Mouse (Mus musculus) myocyte (in vitro differentiated cells): ENCODE results near the gene Scd1. TPM values are rescaled to one million over a fixed set of nuclear protein-coding genes. Genes with fewer than 3 reads are reported as not detected.
"Not testable (repeated sequence)": the region's sequence is repeated elsewhere in the genome, so short reads cannot be mapped to it uniquely, and the experiment has no call there.

Source experiments
- H3K27me3 ChIP-seq: one replicate; pipeline ENCODE4 v1.6.1; 2011; ENCODE audit not compliant: control insufficient read depth, insufficient read depth, insufficient read length
- H3K36me3 ChIP-seq: one replicate; pipeline ENCODE4 v1.6.1; 2011; ENCODE audit not compliant: control insufficient read depth, insufficient read depth
- H3K4me2 ChIP-seq: one replicate; pipeline ENCODE4 v1.6.1; 2011; ENCODE audit warnings: low read depth, control low read depth
- H3K4me3 ChIP-seq: one replicate; pipeline ENCODE4 v1.5.1; 2011; ENCODE audit warnings: mild to moderate bottlenecking, control low read depth, moderate library complexity
- H3K79me2 ChIP-seq: one replicate; pipeline ENCODE4 v1.6.1; 2011; ENCODE audit not compliant: control insufficient read depth, insufficient read depth
- H3ac ChIP-seq: one replicate; pipeline ENCODE4 v1.6.1; 2011; ENCODE audit not compliant: control insufficient read depth, insufficient read length
- CEBPB ChIP-seq: IDR thresholded peaks from 2 replicates; pipeline ENCODE4 v1.6.1; 2011; ENCODE audit warnings: mild to moderate bottlenecking, moderate library complexity; ENCODE audit not compliant: poor library complexity, insufficient read depth, severe bottlenecking
- E2F4 ChIP-seq: IDR thresholded peaks from one replicate; pipeline ENCODE4 v1.6.1; 2011; ENCODE audit warnings: mild to moderate bottlenecking, control low read depth, moderate library complexity; ENCODE audit not compliant: insufficient read depth
- MAX ChIP-seq: IDR thresholded peaks from one replicate; pipeline ENCODE4 v1.6.1; 2011; ENCODE audit warnings: low read depth, mild to moderate bottlenecking, control low read depth
- MYOD1 ChIP-seq, 3 experiments: IDR thresholded peaks; one replicate each; pipeline ENCODE4 v1.6.1; 2011; ENCODE audit warnings: control low read depth in 2 of 3, low read depth in 2 of 3, mild to moderate bottlenecking in 2 of 3, moderate library complexity in 1 of 3; ENCODE audit not compliant: insufficient read length in 2 of 3, control insufficient read depth in 1 of 3
- MYOG ChIP-seq, 3 experiments: IDR thresholded peaks; one replicate each; pipeline ENCODE4 v1.6.1; 2011; ENCODE audit warnings: control low read depth in 2 of 3, low read depth in 2 of 3, mild to moderate bottlenecking in 2 of 3; ENCODE audit not compliant: insufficient read length in 2 of 3, control insufficient read depth in 1 of 3, insufficient read depth in 1 of 3
- POLR2A ChIP-seq: IDR thresholded peaks from one replicate; pipeline ENCODE4 v1.6.1; 2011; ENCODE audit warnings: low read depth, mild to moderate bottlenecking, control low read depth, moderate library complexity; ENCODE audit not compliant: insufficient read length
- POLR2AphosphoS2 ChIP-seq: IDR thresholded peaks from one replicate; pipeline ENCODE4 v1.6.1; 2011; ENCODE audit warnings: low read depth, control low read depth; ENCODE audit not compliant: insufficient read length
- REST ChIP-seq: IDR thresholded peaks from one replicate; pipeline ENCODE4 v1.6.1; 2011; ENCODE audit warnings: mild to moderate bottlenecking, control low read depth, moderate library complexity; ENCODE audit not compliant: insufficient read depth, insufficient read length
- SRF ChIP-seq: IDR thresholded peaks from one replicate; pipeline ENCODE4 v1.6.1; 2011; ENCODE audit warnings: low read depth; ENCODE audit not compliant: control insufficient read depth, insufficient read length
- TCF12 ChIP-seq: IDR thresholded peaks from one replicate; pipeline ENCODE4 v1.6.1; 2011; ENCODE audit warnings: mild to moderate bottlenecking, control low read depth; ENCODE audit not compliant: poor library complexity, insufficient read depth, severe bottlenecking
- TCF3 ChIP-seq: IDR thresholded peaks from one replicate; pipeline ENCODE4 v1.6.1; 2011; ENCODE audit warnings: low read depth, control low read depth; ENCODE audit not compliant: insufficient read length
- USF1 ChIP-seq: IDR thresholded peaks from one replicate; pipeline ENCODE4 v1.6.1; 2011; ENCODE audit warnings: low read depth, mild to moderate bottlenecking, control low read depth, moderate library complexity
- polyA plus RNA-seq: library from polyadenylated mRNA; unstranded; fragments of >200 nt; fragmentation: generic; extraction: Trizol; gene quantifications from one replicate; pipeline ENCODE4 v1.2.1, GENCODE M21; 2012; ENCODE audit warnings: missing spikeins

The Scd1 gene
- polyA plus RNA-seq, 1 experiment, result 347 TPM

- Histone ChIP-seq H3K36me3 (no peaks in the 10 kb centered on the region), H3K27me3 (no peaks in the 10 kb centered on the region), H3K79me2 (no peaks in the 10 kb centered on the region), H3K4me3 (no peak overlapping the region), H3K4me2 (no peak overlapping the region), H3ac (no peak overlapping the region)
- TF ChIP-seq E2F4, result no peak
- TF ChIP-seq USF1, result no peak
- TF ChIP-seq MYOG (IDR thresholded peaks at IDR 0.05; ENCODE audit: control insufficient read depth in 1 of 3, insufficient read depth in 1 of 3, insufficient read length in 2 of 3, low read depth in 2 of 3), result no peak
- TF ChIP-seq MAX, result no peak
- no peak for TF ChIP-seq REST
- TF ChIP-seq POLR2A, result no peak
- no peak for TF ChIP-seq MYOD1 (IDR thresholded peaks at IDR 0.05; ENCODE audit: control insufficient read depth in 1 of 3, insufficient read length in 2 of 3, low read depth in 2 of 3)
- no peak for TF ChIP-seq POLR2AphosphoS2
- TF ChIP-seq CEBPB, result no peak
- TF ChIP-seq SRF, result no peak
- TF ChIP-seq TCF3, result no peak
- no peak for TF ChIP-seq TCF12
Measured at GRCm38 (mm10) chr19:44372969-44373368, 34.7 kb downstream of the Scd1 start.

GRCm38 (mm10) chr19:44370231-44370630, 37.4 kb downstream of the Scd1 start:
- Histone ChIP-seq H3K79me2 (no peaks in the 10 kb centered on the region), H3ac (no peak overlapping the region), H3K36me3 (no peaks in the 10 kb centered on the region), H3K4me3 (no peak overlapping the region), H3K4me2 (no peak overlapping the region), H3K27me3 (no peaks in the 10 kb centered on the region)
- TF ChIP-seq MYOG (IDR thresholded peaks at IDR 0.05; ENCODE audit: control insufficient read depth in 1 of 3, insufficient read depth in 1 of 3, insufficient read length in 2 of 3, low read depth in 2 of 3) (no peak), MYOD1 (IDR thresholded peaks at IDR 0.05; ENCODE audit: control insufficient read depth in 1 of 3, insufficient read length in 2 of 3, low read depth in 2 of 3) (no peak), E2F4 (no peak), MAX (no peak), TCF12 (no peak), SRF (no peak), USF1 (no peak), POLR2A (no peak), POLR2AphosphoS2 (no peak), REST (no peak), CEBPB (no peak), TCF3 (no peak)

- H3K36me3 ChIP-seq, result no peaks in the 10 kb centered on the region
- no peak overlapping the region for H3ac ChIP-seq
- TF ChIP-seq USF1, result no peak
- no peak for TF ChIP-seq POLR2A
- TF ChIP-seq TCF3, result no peak
- peak in 1 of 3 experiments; percentile 43 for TF ChIP-seq MYOD1 (IDR thresholded peaks at IDR 0.05; ENCODE audit: control insufficient read depth in 1 of 3, insufficient read length in 2 of 3, low read depth in 2 of 3)
- TF ChIP-seq SRF, result no peak
- TF ChIP-seq POLR2AphosphoS2, result no peak
- peak overlapping the region; percentile 31 for H3K4me2 ChIP-seq
- no peak overlapping the region for H3K4me3 ChIP-seq
- no peaks in the 10 kb centered on the region for H3K79me2 ChIP-seq
- H3K27me3 ChIP-seq, result no peaks in the 10 kb centered on the region
Measured at GRCm38 (mm10) chr19:44369371-44369770, 38.3 kb downstream of the Scd1 start.

- not testable (repeated sequence) for H3ac ChIP-seq, H3K4me3 ChIP-seq, H3K27me3 ChIP-seq, H3K79me2 ChIP-seq, H3K36me3 ChIP-seq, H3K4me2 ChIP-seq
Measured at GRCm38 (mm10) chr19:44367076-44367475, 40.6 kb downstream of the Scd1 start.

- Histone ChIP-seq H3ac (no peak overlapping the region), H3K4me3 (no peak overlapping the region), H3K79me2 (no peaks in the 10 kb centered on the region), H3K36me3 (no peaks in the 10 kb centered on the region), H3K27me3 (no peaks in the 10 kb centered on the region), H3K4me2 (no peak overlapping the region)
- TF ChIP-seq TCF12, result no peak
- TF ChIP-seq USF1, result no peak
- no peak for TF ChIP-seq MAX
- no peak for TF ChIP-seq CEBPB
- no peak for TF ChIP-seq REST
- no peak for TF ChIP-seq E2F4
Measured at GRCm38 (mm10) chr19:44365733-44366132, 41.9 kb downstream of the Scd1 start.
